Mouse (Mus musculus) embryonic facial prominence, embryonic 15.5 days (tissue): Measurements from ENCODE around the gene Erp27. TPM values are rescaled to one million over a fixed set of nuclear protein-coding genes. Genes with fewer than 3 reads are reported as not detected.
"Not testable (repeated sequence)": the region's sequence is repeated elsewhere in the genome, so short reads cannot be mapped to it uniquely, and the experiment has no call there.

Experiments
- ATAC-seq: fragments of 200-750 bp; cut with Nextera tagmentation; 2 replicates; pipeline ENCODE4 v1.8.0; 2017; ENCODE audit warnings: low read depth, moderate TSS enrichment; ENCODE audit not compliant: insufficient number of reproducible peaks, low FRiP score, low TSS enrichment
- H3K27ac ChIP-seq: fragments of 300-500 bp; sonication (generic); replicated peaks from 2 replicates; pipeline ENCODE4 v1.5.1; 2015; ENCODE audit warnings: mild to moderate bottlenecking, inconsistent platforms
- H3K27me3 ChIP-seq: fragments of 300-500 bp; sonication (generic); 2 replicates; pipeline ENCODE4 v1.6.1; 2015; ENCODE audit warnings: inconsistent platforms
- H3K36me3 ChIP-seq: fragments of 300-500 bp; sonication (generic); 2 replicates; pipeline ENCODE4 v1.6.1; 2015; ENCODE audit warnings: mild to moderate bottlenecking, inconsistent platforms
- H3K4me1 ChIP-seq: fragments of 300-500 bp; sonication (generic); 2 replicates; pipeline ENCODE4 v1.6.1; 2015; ENCODE audit warnings: inconsistent platforms
- H3K4me2 ChIP-seq: fragments of 300-500 bp; sonication (generic); replicated peaks from 2 replicates; pipeline ENCODE4 v1.6.1; 2015; ENCODE audit warnings: mild to moderate bottlenecking, inconsistent platforms
- H3K4me3 ChIP-seq: fragments of 300-500 bp; sonication (generic); replicated peaks from 2 replicates; pipeline ENCODE4 v1.5.1; 2015; ENCODE audit warnings: mild to moderate bottlenecking, inconsistent platforms
- H3K9ac ChIP-seq: fragments of 300-500 bp; sonication (generic); 2 replicates; pipeline ENCODE4 v1.6.1; 2015; ENCODE audit warnings: inconsistent platforms
- H3K9me3 ChIP-seq: fragments of 300-500 bp; sonication (generic); replicated peaks from 2 replicates; pipeline ENCODE4 v1.6.1; 2016; ENCODE audit warnings: inconsistent platforms
- WGBS: fragments of 180-500 bp; shearing (Covaris S2); methylation state at CpG from one replicate; pipeline ENCODE4 v1.1.7; 2015; 5-methylcytosine and 5-hydroxymethylcytosine counted together
- polyA plus RNA-seq: library from polyadenylated mRNA; unstranded; fragments of >200 nt; fragmentation: Nextera tagmentation; extraction: Ambion mirVana; gene quantifications from 2 replicates; pipeline ENCODE4 v1.2.1, GENCODE M21; 2015

Erp27 gene
- polyA plus RNA-seq, result 0.60 and 0.80 TPM in 2 replicates

DNA sequence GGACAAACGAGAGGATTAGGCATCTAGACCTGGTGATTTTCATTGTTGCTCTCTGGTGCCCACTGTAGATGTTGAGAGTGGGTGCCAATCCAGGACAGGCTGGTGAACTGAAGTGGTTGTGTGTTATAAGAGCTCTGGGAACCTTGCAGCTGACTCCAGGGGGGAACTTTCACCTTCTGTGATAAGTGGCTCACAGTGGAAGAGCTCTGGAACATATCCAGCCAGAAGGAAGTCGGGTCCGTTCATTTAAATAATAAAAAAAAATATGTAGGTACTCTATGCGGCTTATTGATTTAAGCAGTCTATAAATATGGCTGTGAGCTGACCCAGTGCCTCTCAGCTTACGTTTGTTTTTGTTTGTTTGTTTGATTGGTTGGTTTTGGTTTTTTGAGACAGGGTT, at the start of gene Erp27:
Gene Erp27, minus strand, starts transcription at position 101 of the 400 bp plus-strand sequence.
- H3K4me1 ChIP-seq, result peaks cover 13% of the 10 kb centered on the region; the same call in 1 of the 2 replicates
- ATAC-seq, result no peak
- H3K9ac ChIP-seq, result no peak within 1 kb of the TSS
- 70% methylated on average over 5 of the region's 5 CpGs for WGBS
- no peaks in the 10 kb centered on the region for H3K27me3 ChIP-seq
- H3K27ac ChIP-seq, result 0 out of 2 replicates have a peak within 1 kb of the TSS, but pooled peaks have one; percentile 34
- H3K4me2 ChIP-seq, result no peak within 1 kb of the TSS
- H3K9me3 ChIP-seq, result no peaks in the 10 kb centered on the region
- no peaks in the 10 kb centered on the region; the same call in 1 of the 2 replicates for H3K36me3 ChIP-seq
- H3K4me3 ChIP-seq, result no peak within 1 kb of the TSS

- not testable (repeated sequence) for H3K4me1 ChIP-seq, H3K4me3 ChIP-seq, H3K27me3 ChIP-seq, H3K36me3 ChIP-seq, H3K9ac ChIP-seq, H3K9me3 ChIP-seq, H3K4me2 ChIP-seq
- H3K27ac ChIP-seq, result peak overlapping the region; percentile 72; the same call in 1 of the 2 replicates
- 0 out of 2 replicates have a peak, but pooled peaks have one; percentile 39 for ATAC-seq
- WGBS, result 34% methylated on average over 4 of the region's 4 CpGs
These were observed 46.9 kb upstream of the Erp27 start for GRCm38 (mm10) chr6:136968877-136969276.

DNA sequence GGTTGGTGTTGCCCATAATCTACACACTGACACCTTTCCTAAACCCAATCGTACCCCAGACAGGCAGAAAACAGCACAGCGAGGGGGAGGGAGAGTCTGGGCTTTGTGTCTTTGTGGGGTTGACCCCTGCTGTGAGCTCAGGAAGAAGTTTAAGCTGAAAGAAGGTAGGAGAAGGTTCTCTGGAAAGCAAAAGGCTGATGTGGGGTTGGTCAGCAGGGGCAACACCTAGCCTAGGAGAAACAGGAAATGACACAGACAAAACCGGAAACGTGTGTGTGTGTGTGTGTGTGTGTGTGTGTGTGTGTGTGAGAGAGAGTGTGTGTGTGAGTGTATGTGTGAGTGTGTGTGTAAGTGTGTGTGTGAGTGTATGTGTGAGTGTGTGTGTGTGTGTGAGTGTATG, 45.5 kb upstream of the Erp27 start:
- WGBS, result 76% methylated on average over 4 of the region's 4 CpGs
- no peaks in the 10 kb centered on the region for H3K27me3 ChIP-seq

GRCm38 (mm10) chr6:136965912-136966311, 43.9 kb upstream of the Erp27 start:
- Histone ChIP-seq H3K27me3 (no peaks in the 10 kb centered on the region), H3K4me3 (no peak overlapping the region), H3K9ac (no peak overlapping the region), H3K36me3 (no peaks in the 10 kb centered on the region), H3K4me1 (peaks cover 4% of the 10 kb centered on the region; the same call in 1 of the 2 replicates), H3K27ac (no peak overlapping the region), H3K9me3 (no peaks in the 10 kb centered on the region), H3K4me2 (no peak overlapping the region)
- no peak for ATAC-seq
- 65% methylated on average over 10 of the region's 10 CpGs for WGBS

More for the DNA sequence above, 45.5 kb upstream of the Erp27 start:
- Histone ChIP-seq H3K4me3 (no peak overlapping the region), H3K27ac (no peak overlapping the region), H3K4me1 (peaks cover 4% of the 10 kb centered on the region; the same call in 1 of the 2 replicates), H3K4me2 (no peak overlapping the region), H3K36me3 (no peaks in the 10 kb centered on the region), H3K9ac (no peak overlapping the region), H3K9me3 (no peaks in the 10 kb centered on the region)
- ATAC-seq, result no peak

GRCm38 (mm10) chr6:136964609-136965510, 42.9 kb upstream of the Erp27 start:
- no peak overlapping the region for H3K27ac ChIP-seq
- 54% methylated on average over 13 of the region's 13 CpGs for WGBS
- no peak for ATAC-seq

DNA sequence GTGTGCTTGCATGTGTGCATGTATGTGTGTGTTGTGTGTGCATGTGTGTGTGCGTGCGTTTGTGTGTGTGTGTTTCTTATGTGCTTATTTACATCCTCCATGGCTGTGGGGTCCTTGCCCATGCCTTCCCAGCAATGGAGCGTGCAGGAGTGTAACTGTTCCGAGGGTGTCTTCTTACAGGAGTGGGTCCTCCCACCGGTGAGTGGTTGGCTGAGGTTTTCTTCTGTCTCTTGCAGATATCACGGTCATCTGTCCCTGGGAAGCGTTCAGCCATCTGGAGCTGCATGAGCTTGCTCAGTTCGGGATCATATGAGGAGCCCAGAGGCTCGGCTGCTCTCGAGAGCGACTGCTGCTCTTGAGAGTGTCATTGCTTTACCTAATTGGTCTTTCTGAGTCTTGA, 41.0 kb upstream of the Erp27 start:
- H3K9me3 ChIP-seq, result no peaks in the 10 kb centered on the region
- no peak overlapping the region for H3K4me3 ChIP-seq
- H3K4me2 ChIP-seq, result no peak overlapping the region
- H3K9ac ChIP-seq, result no peak overlapping the region
- no peaks in the 10 kb centered on the region for H3K36me3 ChIP-seq
- WGBS, result 64% methylated on average over 11 of the region's 11 CpGs
- peaks cover 4% of the 10 kb centered on the region; the same call in 1 of the 2 replicates for H3K4me1 ChIP-seq
- no peaks in the 10 kb centered on the region for H3K27me3 ChIP-seq
- no peak overlapping the region for H3K27ac ChIP-seq
- ATAC-seq, result no peak

More at GRCm38 (mm10) chr6:136964609-136965510, 42.9 kb upstream of the Erp27 start:
- no peaks in the 10 kb centered on the region for H3K36me3 ChIP-seq
- H3K4me3 ChIP-seq, result no peak overlapping the region
- H3K9me3 ChIP-seq, result no peaks in the 10 kb centered on the region
- H3K9ac ChIP-seq, result no peak overlapping the region
- H3K4me1 ChIP-seq, result peaks cover 4% of the 10 kb centered on the region; the same call in 1 of the 2 replicates
- H3K27me3 ChIP-seq, result no peaks in the 10 kb centered on the region
- H3K4me2 ChIP-seq, result no peak overlapping the region

DNA sequence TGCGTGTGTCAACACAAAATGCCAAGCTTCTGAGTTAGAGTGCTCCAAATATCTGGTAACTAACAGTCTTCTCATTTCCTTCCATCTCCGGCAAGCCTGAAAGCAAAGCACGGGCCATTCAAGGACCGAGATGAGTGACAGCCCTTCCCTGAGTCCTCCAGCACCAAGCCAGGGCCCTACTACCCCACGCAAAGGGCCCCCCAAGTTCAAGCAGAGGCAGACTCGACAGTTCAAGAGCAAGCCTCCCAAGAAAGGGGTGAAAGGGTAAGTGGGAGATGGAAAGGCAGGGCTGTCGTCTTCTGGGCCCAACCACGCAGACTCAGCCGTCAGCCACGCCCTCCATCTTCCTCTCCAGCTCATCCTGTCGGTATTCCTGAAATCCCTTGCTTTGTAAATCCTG, 37.2 kb upstream of the Erp27 start:
- ATAC-seq, result no peak
- Histone ChIP-seq H3K4me3 (no peak overlapping the region), H3K9ac (no peak overlapping the region), H3K4me1 (no peaks in the 10 kb centered on the region), H3K36me3 (no peaks in the 10 kb centered on the region), H3K9me3 (no peaks in the 10 kb centered on the region), H3K4me2 (no peak overlapping the region), H3K27me3 (no peaks in the 10 kb centered on the region), H3K27ac (no peak overlapping the region)
- WGBS, result 60% methylated on average over 11 of the region's 11 CpGs

GRCm38 (mm10) chr6:136957062-136957461, 35.1 kb upstream of the Erp27 start:
- H3K4me3 ChIP-seq, result no peak overlapping the region
- WGBS, result 71% methylated on average over 7 of the region's 7 CpGs
- no peaks in the 10 kb centered on the region for H3K36me3 ChIP-seq
- no peak overlapping the region for H3K27ac ChIP-seq
- no peaks in the 10 kb centered on the region for H3K9me3 ChIP-seq
- no peaks in the 10 kb centered on the region for H3K4me1 ChIP-seq
- no peak overlapping the region for H3K9ac ChIP-seq
- no peaks in the 10 kb centered on the region for H3K27me3 ChIP-seq
- no peak for ATAC-seq
- no peak overlapping the region for H3K4me2 ChIP-seq

- Histone ChIP-seq H3K36me3 (no peaks in the 10 kb centered on the region), H3K4me1 (no peaks in the 10 kb centered on the region), H3K27ac (no peak overlapping the region), H3K9me3 (no peaks in the 10 kb centered on the region), H3K27me3 (no peaks in the 10 kb centered on the region), H3K4me3 (no peak overlapping the region), H3K4me2 (no peak overlapping the region), H3K9ac (no peak overlapping the region)
- WGBS, result 76% methylated on average over 3 of the region's 3 CpGs
- ATAC-seq, result no peak
These were observed 33.3 kb upstream of the Erp27 start for GRCm38 (mm10) chr6:136955240-136955639.

GRCm38 (mm10) chr6:136954715-136955114, 32.7 kb upstream of the Erp27 start:
- Histone ChIP-seq H3K4me1 (no peaks in the 10 kb centered on the region), H3K4me3 (no peak overlapping the region), H3K36me3 (no peaks in the 10 kb centered on the region), H3K27me3 (no peaks in the 10 kb centered on the region), H3K27ac (no peak overlapping the region), H3K9me3 (no peaks in the 10 kb centered on the region), H3K4me2 (no peak overlapping the region), H3K9ac (no peak overlapping the region)
- 83% methylated on average over 8 of the region's 8 CpGs for WGBS
- ATAC-seq, result no peak

DNA sequence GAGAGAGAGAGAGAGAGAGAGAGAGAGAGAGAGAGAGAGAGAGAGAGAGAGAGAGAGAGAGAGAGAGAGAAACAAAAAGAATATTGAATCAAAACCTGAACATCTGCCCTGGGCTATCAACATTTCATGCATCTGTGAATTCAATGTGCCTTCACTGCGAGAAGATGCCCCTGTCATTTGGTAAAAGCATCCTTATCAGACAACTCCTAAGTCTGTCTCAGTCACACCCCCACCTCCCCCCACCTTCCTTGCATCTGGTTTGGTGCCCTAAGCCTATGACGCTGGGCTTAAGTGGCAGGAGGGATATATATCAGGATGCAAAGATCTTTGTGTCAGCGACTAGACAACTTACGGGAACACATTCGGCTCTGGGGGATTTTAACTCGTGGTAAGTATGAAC, 32.2 kb upstream of the Erp27 start:
- no peak overlapping the region for H3K27ac ChIP-seq

More for the DNA sequence above, 32.2 kb upstream of the Erp27 start:
- Histone ChIP-seq H3K9ac (no peak overlapping the region), H3K27me3 (no peaks in the 10 kb centered on the region), H3K4me3 (no peak overlapping the region), H3K36me3 (no peaks in the 10 kb centered on the region), H3K9me3 (no peaks in the 10 kb centered on the region), H3K4me1 (no peaks in the 10 kb centered on the region), H3K4me2 (no peak overlapping the region)
- no peak for ATAC-seq
- 69% methylated on average over 6 of the region's 6 CpGs for WGBS
